In the genomic region with DNA sequence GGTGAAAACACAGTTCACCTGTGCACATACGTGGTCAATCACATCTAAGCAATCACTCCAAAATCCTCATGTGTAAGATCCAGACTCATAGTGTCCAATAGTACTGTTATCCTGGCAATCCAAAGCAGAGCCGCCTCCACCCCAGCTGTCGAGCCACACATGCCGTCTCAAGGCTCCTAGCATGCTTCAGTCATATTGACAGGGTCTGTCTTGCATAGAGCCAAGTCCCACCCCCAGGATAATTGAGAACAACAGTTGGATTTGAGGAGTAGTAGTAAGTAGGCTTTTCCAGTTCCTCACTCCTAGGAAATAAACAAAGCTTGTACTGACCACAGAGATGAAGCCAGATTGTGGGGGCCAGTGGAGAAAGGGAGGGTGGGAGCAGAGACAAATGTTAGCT, we compare ENCODE assay signal across 11 mouse cellular contexts. TPM values are rescaled to one million over a fixed set of nuclear protein-coding genes. Genes with fewer than 3 reads are reported as not detected.
DNase-seq lines count a peak whose midpoint lies in the region; ATAC-seq and TF ChIP-seq lines count a peak whose summit lies in the region.
"Had no signal": no experiment of that assay in that cellular context is flagged by ENCODE, and none has a peak within 500 bp of the region (broad histone marks: within the 10 kb centered on the region; RNA-seq: fewer than 3 reads in every experiment).

No protein-coding gene starts in this region.

- no peak for TF ChIP-seq EP300 in stomach, postnatal 0 days (optimal IDR thresholded peaks at IDR 0.05)

- no peak overlapping the region for H3K4me2 ChIP-seq in midbrain, embryonic 14.5 days (ENCODE audit: low read length)
- no peak overlapping the region for H3K4me2 ChIP-seq in midbrain, postnatal 0 days (ENCODE audit: low read depth, low read length, poor library complexity, severe bottlenecking)
- no peak overlapping the region for H3K4me2 ChIP-seq in forebrain, embryonic 14.5 days (ENCODE audit: low read length)
- H3K4me2 ChIP-seq in stomach, postnatal 0 days (replicated peaks; ENCODE audit: low read depth) = no peak overlapping the region
- no peak overlapping the region for H3K4me2 ChIP-seq in kidney, embryonic 14.5 days (replicated peaks; ENCODE audit: low read depth, low read length)

- no peaks in the 10 kb centered on the region for H3K9me3 ChIP-seq in midbrain, embryonic 14.5 days (ENCODE audit: control insufficient read depth, low read length)
- H3K9me3 ChIP-seq in midbrain, postnatal 0 days (ENCODE audit: low read length) = no peaks in the 10 kb centered on the region
- H3K9me3 ChIP-seq in forebrain, embryonic 14.5 days (replicated peaks; ENCODE audit: control insufficient read depth, low read length) = no peaks in the 10 kb centered on the region
- H3K9me3 ChIP-seq in stomach, postnatal 0 days (ENCODE audit: control insufficient read depth, low read length) = no peaks in the 10 kb centered on the region
- no peaks in the 10 kb centered on the region for H3K9me3 ChIP-seq in kidney, embryonic 14.5 days (ENCODE audit: control insufficient read depth, low read length)

- peak overlapping the region; percentile 32; the same call in 1 of the 2 replicates for H3K27ac ChIP-seq in midbrain, embryonic 14.5 days (replicated peaks; ENCODE audit: low read depth, low read length)
- no peak overlapping the region for H3K27ac ChIP-seq in midbrain, postnatal 0 days (ENCODE audit: low read depth, low read length)
- peak overlapping the region; percentile 82 for H3K27ac ChIP-seq in forebrain, embryonic 14.5 days (ENCODE audit: low read depth, low read length)
- H3K27ac ChIP-seq in stomach, postnatal 0 days (replicated peaks) = 0 out of 2 replicates have a peak overlapping the region, but pooled peaks have one; percentile 9
- H3K27ac ChIP-seq in kidney, embryonic 14.5 days (ENCODE audit: low read depth, low read length) = no peak overlapping the region
- H3K27ac ChIP-seq: gastrocnemius, adult 2 months had no signal

- WGBS in midbrain, embryonic 14.5 days = 62% methylated on average over 4 of the region's 4 CpGs
- WGBS in midbrain, postnatal 0 days = 61% methylated on average over 4 of the region's 4 CpGs
- 25% methylated on average over 4 of the region's 4 CpGs for WGBS in forebrain, embryonic 14.5 days
- 69% methylated on average over 4 of the region's 4 CpGs for WGBS in stomach, postnatal 0 days
- 75% methylated on average over 4 of the region's 4 CpGs for WGBS in kidney, embryonic 14.5 days

- no peak for TF ChIP-seq CTCF in midbrain, postnatal 0 days (IDR thresholded peaks at IDR 0.05)
- TF ChIP-seq CTCF in stomach, postnatal 0 days (IDR thresholded peaks at IDR 0.05; ENCODE audit: low read depth) = no peak

- no peak for ATAC-seq in midbrain, embryonic 14.5 days (ENCODE audit: low FRiP score, low TSS enrichment)
- no peak for ATAC-seq in midbrain, postnatal 0 days (ENCODE audit: low FRiP score)
- ATAC-seq in forebrain, embryonic 14.5 days = peak; percentile 63
- ATAC-seq in stomach, postnatal 0 days (ENCODE audit: low FRiP score, low TSS enrichment) = no peak
- ATAC-seq in kidney, embryonic 14.5 days (ENCODE audit: low FRiP score, low TSS enrichment) = no peak

- no peaks in the 10 kb centered on the region for H3K27me3 ChIP-seq in midbrain, embryonic 14.5 days (ENCODE audit: control insufficient read depth, insufficient read depth, low read length)
- H3K27me3 ChIP-seq in midbrain, postnatal 0 days (ENCODE audit: insufficient read depth, low read length) = no peaks in the 10 kb centered on the region
- H3K27me3 ChIP-seq in forebrain, embryonic 14.5 days (replicated peaks; ENCODE audit: control insufficient read depth, insufficient read depth, low read length) = no peaks in the 10 kb centered on the region
- H3K27me3 ChIP-seq in stomach, postnatal 0 days (ENCODE audit: control insufficient read depth, insufficient read depth, low read length) = no peaks in the 10 kb centered on the region
- no peaks in the 10 kb centered on the region for H3K27me3 ChIP-seq in kidney, embryonic 14.5 days (ENCODE audit: control insufficient read depth, insufficient read depth, low read length)

- no peak overlapping the region for H3K9ac ChIP-seq in midbrain, embryonic 14.5 days (replicated peaks; ENCODE audit: low read length)
- no peak overlapping the region for H3K9ac ChIP-seq in midbrain, postnatal 0 days (replicated peaks; ENCODE audit: low read length, poor library complexity, severe bottlenecking)
- H3K9ac ChIP-seq in forebrain, embryonic 14.5 days (ENCODE audit: low read length) = no peak overlapping the region
- H3K9ac ChIP-seq in stomach, postnatal 0 days (ENCODE audit: low read length) = no peak overlapping the region
- H3K9ac ChIP-seq in kidney, embryonic 14.5 days (ENCODE audit: low read depth, low read length) = no peak overlapping the region

- H3K4me3 ChIP-seq in midbrain, embryonic 14.5 days (replicated peaks; ENCODE audit: low read depth, low read length) = no peak overlapping the region
- no peak overlapping the region for H3K4me3 ChIP-seq in midbrain, postnatal 0 days (ENCODE audit: low read depth, low read length)
- H3K4me3 ChIP-seq in forebrain, embryonic 14.5 days (ENCODE audit: low read depth, low read length) = no peak overlapping the region
- no peak overlapping the region for H3K4me3 ChIP-seq in stomach, postnatal 0 days (ENCODE audit: low read depth, low read length)
- no peak overlapping the region for H3K4me3 ChIP-seq in kidney, embryonic 14.5 days (ENCODE audit: low read length)
- H3K4me3 ChIP-seq: gastrocnemius, adult 2 months had no signal

- H3K4me1 ChIP-seq in midbrain, embryonic 14.5 days (ENCODE audit: control insufficient read depth, insufficient read depth, low read length) = peaks cover 34% of the 10 kb centered on the region
- H3K4me1 ChIP-seq in midbrain, postnatal 0 days (ENCODE audit: insufficient read depth, low read length) = peaks cover 5% of the 10 kb centered on the region; the same call in 1 of the 2 replicates
- peaks cover 47% of the 10 kb centered on the region for H3K4me1 ChIP-seq in forebrain, embryonic 14.5 days (ENCODE audit: control insufficient read depth, insufficient read depth, low read length)
- no peaks in the 10 kb centered on the region for H3K4me1 ChIP-seq in stomach, postnatal 0 days (replicated peaks; ENCODE audit: control insufficient read depth, insufficient read depth)
- peaks cover 29% of the 10 kb centered on the region for H3K4me1 ChIP-seq in kidney, embryonic 14.5 days (ENCODE audit: control insufficient read depth, insufficient read depth, low read length)

- 0 out of 2 replicates have a peak, but pooled peaks cover 3% of the 10 kb centered on the region for H3K36me3 ChIP-seq in midbrain, embryonic 14.5 days (ENCODE audit: control insufficient read depth, insufficient read depth, low read length)
- peaks cover 4% of the 10 kb centered on the region; the same call in 1 of the 2 replicates for H3K36me3 ChIP-seq in midbrain, postnatal 0 days (ENCODE audit: insufficient read depth, low read length)
- H3K36me3 ChIP-seq in forebrain, embryonic 14.5 days (ENCODE audit: control insufficient read depth, insufficient read depth, low read length) = no peaks in the 10 kb centered on the region
- peaks cover 5% of the 10 kb centered on the region; the same call in 1 of the 2 replicates for H3K36me3 ChIP-seq in stomach, postnatal 0 days (ENCODE audit: control insufficient read depth, insufficient read depth, low read length)
- peaks cover 14% of the 10 kb centered on the region for H3K36me3 ChIP-seq in kidney, embryonic 14.5 days (ENCODE audit: control insufficient read depth, insufficient read depth, low read length)

- DNase-seq in midbrain, embryonic 14.5 days = no peak
- DNase-seq in midbrain, postnatal 0 days (ENCODE audit: low spot score) = no peak
- DNase-seq in forebrain, embryonic 14.5 days (ENCODE audit: low spot score) = peak; percentile 84
- DNase-seq in layer of hippocampus, postnatal 10 days (ENCODE audit: low spot score in 2 of 2) = peak; percentile 51 to 55
- DNase-seq in stomach, postnatal 0 days (ENCODE audit: low spot score) = no peak
- no peak for DNase-seq in T-cell, adult 2 months (ENCODE audit: low spot score)
- DNase-seq: adrenal gland, postnatal 25 days; cerebellum, postnatal 14 days; gastrocnemius, adult 2 months; heart, postnatal 4 days had no signal

RNA-seq across cellular contexts. Expression of gene Dmap1, which starts 24.4 kb away (rescaled TPM):
- 86.6 and 91.5 TPM in 2 replicates for polyA plus RNA-seq in midbrain, embryonic 14.5 days (2014; fragmentation: Nextera tagmentation; extraction: Ambion mirVana)
- 62.6 and 69.5 TPM in 2 replicates for total RNA-seq in midbrain, postnatal 0 days (2014; rRNA removed)
- 89.7 and 95.1 TPM in 2 replicates for polyA plus RNA-seq in midbrain, postnatal 0 days (2015; fragmentation: Nextera tagmentation; extraction: Ambion mirVana)
- polyA plus RNA-seq in forebrain, embryonic 14.5 days (2014; fragmentation: Nextera tagmentation; extraction: Ambion mirVana) = 94.9 and 97.6 TPM in 2 replicates
- total RNA-seq in layer of hippocampus, postnatal 10 days (2021) = 10 to 100 TPM; 39.8 to 43.0 TPM
- polyA plus RNA-seq in stomach, postnatal 0 days (2015; fragmentation: Nextera tagmentation; extraction: Ambion mirVana) = 27.5 and 27.8 TPM in 2 replicates
- polyA plus RNA-seq in kidney, embryonic 14.5 days (2014; fragmentation: Nextera tagmentation; extraction: Ambion mirVana) = 66.1 and 67.3 TPM in 2 replicates

Comparison
In these comparisons a context has a peak if more than half of its experiments do, and no peak if none do; other contexts are left out.
1. H3K27ac ChIP-seq: peak in midbrain, embryonic 14.5 days (single experiment), forebrain, embryonic 14.5 days (single experiment) and stomach, postnatal 0 days (single experiment); none in midbrain, postnatal 0 days (single experiment) and kidney, embryonic 14.5 days (single experiment).
2. DNase-seq: peak in forebrain, embryonic 14.5 days (single experiment) and layer of hippocampus, postnatal 10 days (2 of 2); none in midbrain, embryonic 14.5 days (single experiment), midbrain, postnatal 0 days (single experiment), stomach, postnatal 0 days (single experiment) and T-cell, adult 2 months (single experiment).